Mouse (Mus musculus) liver, adult 2 months (tissue): ENCODE data around the gene Fbxw9. TPM values are rescaled to one million over a fixed set of nuclear protein-coding genes. Genes with fewer than 3 reads are reported as not detected.
A peak's percentile ranks its signal among the peaks of the same experiment; 100 is the strongest.

Source experiments
- DNase-seq: peaks from one replicate; pipeline ENCODE4 v3.0.0-alpha.2; 2011; ENCODE audit warnings: low read depth, low spot score; ENCODE audit errors: extremely low read depth
- H3K27ac ChIP-seq: fragments of 200-500 bp; replicated peaks from 2 replicates; pipeline ENCODE4 v1.5.1; 2012; ENCODE audit warnings: low read depth, mild to moderate bottlenecking, control low read depth, inconsistent platforms, low read length; ENCODE audit not compliant: insufficient read depth
- H3K27me3 ChIP-seq: fragments of 200-500 bp; 2 replicates; pipeline ENCODE4 v1.6.1; 2012; ENCODE audit warnings: mild to moderate bottlenecking, moderate library complexity, low read length, inconsistent platforms; ENCODE audit not compliant: control insufficient read depth, insufficient read depth
- H3K36me3 ChIP-seq: fragments of 200-500 bp; 2 replicates; pipeline ENCODE4 v1.6.1; 2012; ENCODE audit warnings: low read length, inconsistent platforms; ENCODE audit not compliant: control insufficient read depth, insufficient read depth
- H3K4me1 ChIP-seq: fragments of 200-500 bp; 2 replicates; pipeline ENCODE4 v1.6.1; 2011; ENCODE audit warnings: low read length; ENCODE audit not compliant: control insufficient read depth, insufficient read depth
- H3K4me3 ChIP-seq: fragments of 200-500 bp; 2 replicates; pipeline ENCODE4 v1.5.1; 2011; ENCODE audit warnings: low read depth, mild to moderate bottlenecking, control low read depth, low read length, moderate library complexity; ENCODE audit not compliant: insufficient read depth
- H3K79me2 ChIP-seq: fragments of 200-500 bp; 2 replicates; pipeline ENCODE4 v1.6.1; 2012; ENCODE audit warnings: inconsistent platforms, mild to moderate bottlenecking, low read length, moderate library complexity; ENCODE audit not compliant: control insufficient read depth, insufficient read depth
- H3K9ac ChIP-seq: fragments of 200-500 bp; 2 replicates; pipeline ENCODE4 v1.6.1; 2012; ENCODE audit warnings: low read depth, mild to moderate bottlenecking, control low read depth, inconsistent platforms, low read length
- CTCF ChIP-seq: fragments of 200-500 bp; IDR thresholded peaks from 2 replicates; pipeline ENCODE4 v1.5.1; 2011; ENCODE audit warnings: low read depth, low read length, control low read depth
- POLR2A ChIP-seq: fragments of 200-500 bp; IDR thresholded peaks from 2 replicates; pipeline ENCODE4 v1.6.1; 2011; ENCODE audit warnings: low read length, control low read depth; ENCODE audit not compliant: insufficient read depth; ENCODE audit errors: extremely low read depth
- whole genome bisulfite sequencing: fragments of 180-500 bp; shearing (Covaris S2); methylation state at CpG from one replicate; pipeline ENCODE4 v1.1.7; 2018; 5-methylcytosine and 5-hydroxymethylcytosine counted together
- polyA plus RNA-seq: library from polyadenylated mRNA; depleted of rRNA; stranded (reverse); fragments of >200 nt; gene quantifications from 2 replicates; pipeline ENCODE4 v1.2.3, GENCODE M21; 2012
- total RNA-seq: library from RNA; depleted of rRNA; stranded (reverse); fragments of >200 nt; gene quantifications from 2 replicates; pipeline ENCODE4 v1.2.3, GENCODE M21; 2014

The Fbxw9 gene
- total and polyA plus RNA-seq, 2 experiments, result 19.9 to 75.4 TPM

- Histone ChIP-seq H3K36me3 (peaks cover 3% of the 10 kb centered on the region; the same call in 1 of the 2 replicates), H3K79me2 (peaks cover 15% of the 10 kb centered on the region; the same call in 1 of the 2 replicates), H3K9ac (no peak overlapping the region), H3K27ac (no peak overlapping the region), H3K4me3 (no peak overlapping the region), H3K27me3 (no peaks in the 10 kb centered on the region), H3K4me1 (peaks cover 10% of the 10 kb centered on the region; the same call in 1 of the 2 replicates)
- no peak for DNase-seq
- TF ChIP-seq POLR2A (no peak), CTCF (no peak)
- 96% methylated on average over 3 of the region's 3 CpGs for WGBS
Observed at GRCm38 (mm10) chr8:85021514-85022055, 38.3 kb upstream of the Fbxw9 start.

- Histone ChIP-seq H3K27ac (no peak overlapping the region), H3K36me3 (peaks cover 3% of the 10 kb centered on the region; the same call in 1 of the 2 replicates), H3K9ac (no peak overlapping the region), H3K27me3 (no peaks in the 10 kb centered on the region), H3K79me2 (peaks cover 26% of the 10 kb centered on the region), H3K4me1 (peaks cover 20% of the 10 kb centered on the region), H3K4me3 (no peak overlapping the region)
- 97% methylated on average over 3 of the region's 3 CpGs for WGBS
- TF ChIP-seq POLR2A, result no peak
- TF ChIP-seq CTCF, result no peak
- DNase-seq, result no peak
Observed at GRCm38 (mm10) chr8:85023846-85024245, 36.0 kb upstream of the Fbxw9 start.

- DNase-seq, result peak; percentile 95
- peaks cover 10% of the 10 kb centered on the region for H3K36me3 ChIP-seq
- WGBS, result under 1% methylated on average over 30 of the region's 30 CpGs
- peaks cover 21% of the 10 kb centered on the region for H3K4me1 ChIP-seq
- no peaks in the 10 kb centered on the region for H3K27me3 ChIP-seq
- H3K79me2 ChIP-seq, result peaks cover 33% of the 10 kb centered on the region
- H3K4me3 ChIP-seq, result peak within 1 kb of the TSS; percentile 94
- no peak for TF ChIP-seq CTCF
- TF ChIP-seq POLR2A, result no peak
- peak within 1 kb of the TSS; percentile 86 for H3K9ac ChIP-seq
- peak within 1 kb of the TSS; percentile 53 for H3K27ac ChIP-seq
Observed at GRCm38 (mm10) chr8:85025098-85025932, 34.5 kb upstream of the Fbxw9 start, which contains the start of gene Asna1. Asna1 (minus strand) TSS chr8:85025281.

GRCm38 (mm10) chr8:85026670-85027515 is 33.0 kb upstream of the Fbxw9 start, which contains the start of gene Trir:
Trir (plus strand) TSS chr8:85026823.
- DNase-seq, result peak; percentile 92
- H3K36me3 ChIP-seq, result peaks cover 13% of the 10 kb centered on the region
- peak within 1 kb of the TSS; percentile 83 for H3K9ac ChIP-seq
- under 1% methylated on average over 73 of the region's 75 CpGs for WGBS
- H3K79me2 ChIP-seq, result peaks cover 33% of the 10 kb centered on the region
- peaks cover 24% of the 10 kb centered on the region for H3K4me1 ChIP-seq
- H3K27me3 ChIP-seq, result no peaks in the 10 kb centered on the region
- TF ChIP-seq CTCF (0 out of 2 replicates have a peak, but pooled peaks have one; percentile 7), POLR2A (peak; percentile 95)
- H3K27ac ChIP-seq, result peak within 1 kb of the TSS; percentile 85
- peak within 1 kb of the TSS; percentile 75 for H3K4me3 ChIP-seq

- Histone ChIP-seq H3K4me3 (peak overlapping the region; percentile 75), H3K9ac (peak overlapping the region; percentile 83), H3K79me2 (peaks cover 28% of the 10 kb centered on the region), H3K27ac (peak overlapping the region; percentile 85), H3K4me1 (peaks cover 29% of the 10 kb centered on the region), H3K27me3 (no peaks in the 10 kb centered on the region), H3K36me3 (peaks cover 13% of the 10 kb centered on the region)
- under 1% methylated on average over 13 of the region's 13 CpGs for WGBS
- peak; percentile 85 for DNase-seq
- TF ChIP-seq POLR2A (peak; percentile 63; the same call in 1 of the 2 replicates), CTCF (no peak)
Observed at GRCm38 (mm10) chr8:85027516-85027855, 32.4 kb upstream of the Fbxw9 start.
